Mouse (Mus musculus) neutrophil, adult 83 days (primary cell): ENCODE data around the gene Ubr2. TPM values are rescaled to one million over a fixed set of nuclear protein-coding genes. Genes with fewer than 3 reads are reported as not detected.

Experiments
- total RNA-seq, 2 experiments: library from RNA; stranded (reverse); gene quantifications; one replicate each; pipeline ENCODE4 v1.2.4; 2023

Gene Ubr2
- 10 to 100 TPM; 62.1 to 67.8 TPM for total RNA-seq

DNA sequence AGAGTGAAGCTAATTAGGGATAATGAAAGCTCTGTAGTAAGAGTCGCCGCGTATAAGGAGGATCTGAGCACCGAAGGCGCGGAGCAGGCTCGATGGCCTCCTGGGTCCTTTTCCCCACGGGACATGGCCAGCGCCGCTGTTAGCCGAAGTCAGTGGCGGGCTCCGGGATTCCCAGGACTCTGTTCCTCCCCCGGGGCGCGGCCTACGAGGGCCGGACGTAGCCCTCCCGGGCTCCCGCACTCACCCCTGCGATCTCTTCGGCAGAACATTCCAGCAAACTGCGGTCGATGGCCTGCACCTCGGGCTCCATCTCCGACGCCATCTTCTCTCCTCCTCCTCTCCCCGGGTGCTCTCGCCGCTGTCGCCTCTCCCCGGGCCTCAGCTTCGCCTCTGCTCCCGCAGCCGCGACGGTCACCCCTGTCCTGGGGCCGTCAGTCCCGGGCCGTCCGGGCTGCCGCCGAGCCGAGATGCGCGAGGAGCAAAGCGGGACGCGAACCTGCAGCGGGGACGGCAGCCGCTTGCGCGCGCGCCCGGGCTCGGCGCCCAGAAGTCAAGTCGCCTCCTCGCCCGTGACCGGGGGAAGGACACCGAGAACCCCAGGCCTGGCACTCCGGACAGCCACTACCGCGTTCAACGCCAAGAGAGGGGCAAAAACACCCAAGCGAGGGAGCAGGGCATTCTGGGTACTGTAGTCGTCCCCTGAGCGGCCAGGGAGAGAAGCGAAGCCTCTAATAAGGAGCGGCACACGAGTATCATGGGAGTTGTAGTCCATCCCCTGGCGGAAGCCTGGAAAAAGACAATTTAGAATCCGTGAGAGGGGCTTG is at the start of gene Ubr2:
Ubr2 (minus strand) TSS at position 659 of the 824 bp plus-strand sequence.

DNA sequence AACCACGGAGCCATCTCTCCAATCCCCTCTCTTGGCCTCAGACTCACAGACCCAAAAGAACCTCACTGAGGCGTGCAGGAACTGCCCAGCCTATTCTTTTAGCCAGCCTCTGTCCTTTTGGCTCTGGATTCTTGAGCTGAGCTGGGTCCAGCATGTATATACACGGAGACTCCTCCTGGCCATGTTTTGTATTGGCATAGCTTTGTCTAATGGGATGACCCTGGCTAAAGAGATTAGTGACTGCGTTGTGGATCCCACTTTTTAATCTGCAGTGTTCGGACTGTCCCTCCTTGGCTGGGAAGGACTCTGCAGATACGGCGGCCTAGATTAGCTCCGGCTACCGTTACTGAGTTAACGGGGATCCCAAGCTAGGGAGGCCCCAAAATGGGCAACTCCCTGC is 100.2 kb downstream of the Ubr2 start, which contains the start of gene Prph2:
Prph2 (plus strand) TSS at position 274 of the 400 bp plus-strand sequence.

DNA sequence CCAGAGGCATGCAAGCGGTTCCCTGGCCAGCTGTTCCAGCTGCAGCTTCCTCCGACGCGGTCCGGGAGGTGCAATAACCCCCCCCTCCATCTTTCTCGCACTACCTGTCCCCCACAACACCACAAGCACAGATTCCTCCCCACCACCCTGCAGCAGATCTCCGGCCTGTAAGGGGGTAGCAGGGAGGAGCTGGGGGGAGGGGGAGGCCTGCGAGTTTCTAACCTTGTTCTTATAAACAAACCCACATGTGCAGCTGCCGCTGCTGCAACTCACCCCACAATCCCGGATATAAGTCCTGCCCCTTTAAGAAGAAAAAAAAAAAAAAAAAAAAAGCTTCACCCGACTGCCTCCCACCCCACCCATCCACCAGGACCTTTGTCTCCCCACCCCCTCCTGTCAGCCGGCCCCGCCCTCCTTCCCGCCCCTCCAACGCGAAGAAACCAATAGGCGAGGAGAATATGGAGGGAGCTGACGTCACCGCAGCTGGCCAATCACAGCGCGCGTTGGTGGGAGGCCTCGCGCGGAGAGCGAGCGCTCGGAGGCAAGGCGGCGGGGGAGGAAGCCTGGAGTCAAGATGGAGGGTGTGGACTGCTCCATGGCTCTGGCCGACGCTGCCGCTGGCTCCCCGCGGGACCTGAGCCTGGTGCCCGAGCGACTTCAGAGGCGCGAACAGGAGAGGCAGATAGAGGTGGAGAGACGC is 120.1 kb downstream of the Ubr2 start, which contains the start of gene Tbcc:
Tbcc (plus strand) TSS at position 569 of the 700 bp plus-strand sequence.

Other genes starting within 250 kb of the Ubr2 start
- not detected for gene Ptcra, start 246.8 kb downstream of the Ubr2 start, total RNA-seq
- gene 2310039H08Rik, start 237.9 kb downstream of the Ubr2 start, total RNA-seq: 1 to 10 TPM; 8.5 to 8.6 TPM
- 10 to 100 TPM; 38.0 to 49.1 TPM for gene Rpl7l1, start 227.9 kb downstream of the Ubr2 start, total RNA-seq
- 10 to 100 TPM; 34.1 to 35.6 TPM for gene Bicral, start 152.1 kb downstream of the Ubr2 start, total RNA-seq
- gene Tbcc, start 119.9 kb downstream of the Ubr2 start, total RNA-seq: 10 to 100 TPM; 13.2 to 14.5 TPM
- not detected for gene Prph2, start 100.1 kb downstream of the Ubr2 start, total RNA-seq